Comparison of ENCODE assay signal across 8 mouse cellular contexts in genomic region chr12:112801864-112802846, GRCm38 (mm10). TPM values are rescaled to one million over a fixed set of nuclear protein-coding genes. Genes with fewer than 3 reads are reported as not detected.
DNase-seq lines count a peak whose midpoint lies in the region; ATAC-seq lines count a peak whose summit lies in the region.

Gene Ahnak2 (minus strand): TSS chr12:112802657.

- peak within 1 kb of the TSS; percentile 100 for H3K4me2 ChIP-seq in hindbrain, embryonic 13.5 days

- ATAC-seq in hindbrain, embryonic 13.5 days (ENCODE audit: low FRiP score), result peak; percentile 43; the same call in 1 of the 2 replicates

- H3K36me3 ChIP-seq in forebrain, embryonic 10.5 days (replicated peaks), result no peaks in the 10 kb centered on the region
- no peaks in the 10 kb centered on the region for H3K36me3 ChIP-seq in hindbrain, embryonic 13.5 days

- H3K27me3 ChIP-seq in forebrain, embryonic 10.5 days (ENCODE audit: poor library complexity, severe bottlenecking), result peaks cover 85% of the 10 kb centered on the region
- peaks cover 69% of the 10 kb centered on the region for H3K27me3 ChIP-seq in hindbrain, embryonic 13.5 days

- peak; percentile 57 for DNase-seq in gastrocnemius, postnatal 14 days
- DNase-seq in gastrocnemius, postnatal 36 days, result no peak
- DNase-seq in Muller cell, postnatal 12 days (ENCODE audit: inconsistent ontology term), result peak; percentile 84
- DNase-seq in forebrain, embryonic 10.5 days (ENCODE audit: extremely low spot score, low spot score), result peak; percentile 82
- peak; percentile 23 for DNase-seq in lung, postnatal 14 days
- peak; percentile 54 for DNase-seq in testis, postnatal 14 days (ENCODE audit: low spot score)
- no peak for DNase-seq in urinary bladder, adult 18-20 months (ENCODE audit: low spot score in 2 of 2)

- peak within 1 kb of the TSS; percentile 81 for H3K9ac ChIP-seq in hindbrain, embryonic 13.5 days

- WGBS in forebrain, embryonic 10.5 days, result 4% methylated on average over 69 of the region's 69 CpGs
- WGBS in hindbrain, embryonic 13.5 days, result 6% methylated on average over 49 of the region's 69 CpGs

- H3K4me3 ChIP-seq in forebrain, embryonic 10.5 days, result peak within 1 kb of the TSS; percentile 77
- H3K4me3 ChIP-seq in hindbrain, embryonic 13.5 days, result peak within 1 kb of the TSS; percentile 65

- H3K4me1 ChIP-seq in forebrain, embryonic 10.5 days, result peaks cover 30% of the 10 kb centered on the region
- H3K4me1 ChIP-seq in hindbrain, embryonic 13.5 days (replicated peaks), result peaks cover 24% of the 10 kb centered on the region

- intact Hi-C loops in gastrocnemius, postnatal 14 days (cut with DNase I; ENCODE audit: low total_unique reads), result loop anchor here (5.0 kb wide), 1 partner anchor 40 kb away; no protein-coding TSS in a partner anchor
- intact Hi-C loops in gastrocnemius, postnatal 36 days (cut with DNase I), result no loop called here

- H3K27ac ChIP-seq in forebrain, embryonic 10.5 days, result peak within 1 kb of the TSS; percentile 76
- no peak within 1 kb of the TSS for H3K27ac ChIP-seq in hindbrain, embryonic 13.5 days

- no peaks in the 10 kb centered on the region for H3K9me3 ChIP-seq in forebrain, embryonic 10.5 days
- no peaks in the 10 kb centered on the region for H3K9me3 ChIP-seq in hindbrain, embryonic 13.5 days

RNA-seq across cellular contexts. Expression of gene Ahnak2, which starts in this region (rescaled TPM):
- 10 to 100 TPM in 1 of 2 experiments, 1 to 10 TPM in 1; 7.8 to 11.3 TPM for total RNA-seq in gastrocnemius, postnatal 14 days (2021)
- total RNA-seq in gastrocnemius, postnatal 36 days (2021), result 1 to 10 TPM; 5.0 to 7.0 TPM
- polyA plus RNA-seq in forebrain, embryonic 10.5 days (2016; fragmentation: Nextera tagmentation; extraction: Ambion mirVana), result 0.05 and 0.11 TPM in 2 replicates
- 0.84 and 0.86 TPM in 2 replicates for polyA plus RNA-seq in hindbrain, embryonic 13.5 days (2015; fragmentation: Nextera tagmentation; extraction: Ambion mirVana)

Comparison
In these comparisons a context has a peak if more than half of its experiments do, and no peak if none do; other contexts are left out.
1. DNase-seq: peak in gastrocnemius, postnatal 14 days (single experiment), Muller cell, postnatal 12 days (single experiment), lung, postnatal 14 days (single experiment) and testis, postnatal 14 days (single experiment); none in gastrocnemius, postnatal 36 days (0 of 2) and urinary bladder, adult 18-20 months (0 of 2).
2. Peak in DNase-seq, H3K4me3 ChIP-seq and H3K27ac ChIP-seq in forebrain, embryonic 10.5 days; RNA of the gene not detected or under 1 TPM.
3. Peak in ATAC-seq, H3K4me3 ChIP-seq, H3K9ac ChIP-seq and H3K4me2 ChIP-seq in hindbrain, embryonic 13.5 days; RNA of the gene not detected or under 1 TPM.